Mouse (Mus musculus) CH12.LX (cell line): ENCODE measurements around the gene Lhfp. TPM values are rescaled to one million over a fixed set of nuclear protein-coding genes. Genes with fewer than 3 reads are reported as not detected.
"Not testable (repeated sequence)": the region's sequence is repeated elsewhere in the genome, so short reads cannot be mapped to it uniquely, and the experiment has no call there.

ENCODE experiments used
- DNase-seq: peaks from one replicate; pipeline ENCODE4 v3.0.0-alpha.2; 2013; ENCODE audit errors: extremely low read depth
- H3K27ac ChIP-seq: 2 replicates; pipeline ENCODE4 v1.5.1; 2012; ENCODE audit warnings: low read depth, mild to moderate bottlenecking, control low read depth, moderate library complexity; ENCODE audit not compliant: insufficient read depth
- H3K27me3 ChIP-seq: replicated peaks from 2 replicates; pipeline ENCODE3; 2012; ENCODE audit warnings: inconsistent platforms
- H3K36me3 ChIP-seq, 2 experiments: replicated peaks in 1 of 2; 2 replicates each; pipeline versions ENCODE3 to v1.6.1; 2012; ENCODE audit warnings: inconsistent platforms in 1 of 2, low read length in 1 of 2, mild to moderate bottlenecking in 1 of 2, mixed read lengths in 1 of 2, moderate library complexity in 1 of 2; ENCODE audit not compliant: control insufficient read depth in 1 of 2, insufficient read depth in 1 of 2
- H3K4me1 ChIP-seq, 2 experiments: 2 replicates each; pipeline ENCODE4 v1.6.1; 2012; ENCODE audit warnings: inconsistent platforms in 1 of 2, moderate library complexity in 1 of 2; ENCODE audit not compliant: insufficient read depth in 2 of 2, control insufficient read depth in 1 of 2
- H3K4me2 ChIP-seq: 2 replicates; pipeline ENCODE4 v1.6.1; 2012; ENCODE audit warnings: low read depth, mild to moderate bottlenecking, control low read depth; ENCODE audit not compliant: poor library complexity, insufficient read depth, severe bottlenecking
- H3K4me3 ChIP-seq, 3 experiments: fragments of 150-350 bp in 1 of 3; sonication (generic) in 1 of 3; replicated peaks in 1 of 3; 2 replicates each; pipeline versions ENCODE3 to v1.5.1; 2011 to 2012; ENCODE audit warnings: low read depth in 2 of 3, low read length in 2 of 3, mild to moderate bottlenecking in 2 of 3, moderate library complexity in 2 of 3, control low read depth in 1 of 3, improper control_type of control experiment in 1 of 3, inconsistent platforms in 1 of 3, mixed read lengths in 1 of 3; ENCODE audit not compliant: poor library complexity in 1 of 3
- H3K79me2 ChIP-seq: replicated peaks from 2 replicates; pipeline ENCODE4 v1.6.1; 2012; ENCODE audit warnings: mild to moderate bottlenecking, moderate library complexity; ENCODE audit not compliant: control insufficient read depth, poor library complexity, insufficient read depth, severe bottlenecking; ENCODE audit errors: extremely low read depth
- H3K9ac ChIP-seq: 2 replicates; pipeline ENCODE4 v1.6.1; 2012; ENCODE audit warnings: low read depth, mild to moderate bottlenecking, control low read depth, moderate library complexity; ENCODE audit not compliant: insufficient read depth
- H3K9me3 ChIP-seq: replicated peaks from 2 replicates; pipeline ENCODE3; 2012; ENCODE audit warnings: low read length, inconsistent platforms, mixed read lengths
- CTCF ChIP-seq, 2 experiments: IDR thresholded peaks in 1 of 2; conservative IDR thresholded peaks in 1 of 2; 2 replicates each; pipeline ENCODE4 v1.5.1; 2011 to 2012; ENCODE audit warnings: low read depth in 2 of 2, low read length in 2 of 2, improper control_type of control experiment in 1 of 2, inconsistent platforms in 1 of 2, mild to moderate bottlenecking in 1 of 2, moderate library complexity in 1 of 2
- E2F4 ChIP-seq: IDR thresholded peaks from 2 replicates; pipeline ENCODE4 v1.6.1; 2011; ENCODE audit warnings: low read depth, low read length, improper control_type of control experiment; ENCODE audit not compliant: insufficient replicate concordance
- ELF1 ChIP-seq: IDR thresholded peaks from 2 replicates; pipeline ENCODE4 v1.6.1; 2014; ENCODE audit warnings: low read depth, mild to moderate bottlenecking, inconsistent platforms, low read length, improper control_type of control experiment
- EP300 ChIP-seq: IDR thresholded peaks from 2 replicates; pipeline ENCODE4 v1.6.1; 2011; ENCODE audit warnings: low read length, improper control_type of control experiment
- IRF4 ChIP-seq: IDR thresholded peaks from 2 replicates; pipeline ENCODE4 v1.6.1; 2014; ENCODE audit warnings: low read depth, mild to moderate bottlenecking, inconsistent platforms, low read length, improper control_type of control experiment
- JUN ChIP-seq: IDR thresholded peaks from 2 replicates; pipeline ENCODE4 v1.6.1; 2011; ENCODE audit warnings: low read depth, mild to moderate bottlenecking, low read length, improper control_type of control experiment, moderate library complexity; ENCODE audit not compliant: insufficient read depth
- JUND ChIP-seq: conservative IDR thresholded peaks from 2 replicates; pipeline ENCODE4 v1.6.1; 2011; ENCODE audit warnings: low read depth, low read length, improper control_type of control experiment
- KAT2A ChIP-seq: IDR thresholded peaks from 2 replicates; pipeline ENCODE4 v1.6.1; 2012; ENCODE audit warnings: low read length, improper control_type of control experiment, inconsistent platforms; ENCODE audit not compliant: insufficient replicate concordance
- MAX ChIP-seq: IDR thresholded peaks from 2 replicates; pipeline ENCODE4 v1.6.1; 2011; ENCODE audit warnings: low read length, improper control_type of control experiment
- MAZ ChIP-seq: IDR thresholded peaks from 2 replicates; pipeline ENCODE4 v1.6.1; 2012; ENCODE audit warnings: low read depth, mild to moderate bottlenecking, inconsistent platforms, low read length, improper control_type of control experiment, moderate library complexity
- MEF2A ChIP-seq: IDR thresholded peaks from 2 replicates; pipeline ENCODE4 v1.6.1; 2014; ENCODE audit warnings: low read depth, mild to moderate bottlenecking, inconsistent platforms, low read length, improper control_type of control experiment, borderline replicate concordance
- NELFE ChIP-seq: IDR thresholded peaks from 2 replicates; pipeline ENCODE4 v1.6.1; 2011; ENCODE audit warnings: low read depth, low read length, improper control_type of control experiment
- PAX5 ChIP-seq: IDR thresholded peaks from 2 replicates; pipeline ENCODE4 v1.6.1; 2012; ENCODE audit warnings: low read length, inconsistent platforms, mixed read lengths
- RCOR1 ChIP-seq: conservative IDR thresholded peaks from 2 replicates; pipeline ENCODE4 v1.6.1; 2012; ENCODE audit warnings: low read depth, mild to moderate bottlenecking, inconsistent platforms, low read length, improper control_type of control experiment
- SIN3A ChIP-seq: IDR thresholded peaks from 2 replicates; pipeline ENCODE4 v1.6.1; 2012; ENCODE audit warnings: low read length, improper control_type of control experiment, inconsistent platforms
- SMC3 ChIP-seq: IDR thresholded peaks from 2 replicates; pipeline ENCODE4 v1.6.1; 2011; ENCODE audit warnings: low read depth, low read length, improper control_type of control experiment
- UBTF ChIP-seq: IDR thresholded peaks from 2 replicates; pipeline ENCODE4 v1.6.1; 2012; ENCODE audit warnings: low read depth, mild to moderate bottlenecking, inconsistent platforms, low read length, improper control_type of control experiment, moderate library complexity
- USF1 ChIP-seq: IDR thresholded peaks from 2 replicates; pipeline ENCODE4 v1.6.1; 2014; ENCODE audit warnings: low read depth, mild to moderate bottlenecking, inconsistent platforms, low read length, improper control_type of control experiment
- USF2 ChIP-seq: conservative IDR thresholded peaks from 2 replicates; pipeline ENCODE4 v1.6.1; 2011; ENCODE audit warnings: low read depth, low read length, improper control_type of control experiment
- ZKSCAN1 ChIP-seq: IDR thresholded peaks from 2 replicates; pipeline ENCODE4 v1.6.1; 2012; ENCODE audit warnings: low read depth, inconsistent platforms, low read length, improper control_type of control experiment, borderline replicate concordance
- dilution Hi-C: fragments of 300-500 bp; cut with MboI; formaldehyde crosslinking; loops from 2 replicates; pipeline ENCODE4 v1.14.3; 2020; ENCODE audit warnings: low sequenced_read_pairs; ENCODE audit not compliant: extremely low pct_unique_long_range_greater_than_20kb, extremely low pct_ligation_motif_present
- in situ Hi-C: fragments of 300-500 bp; cut with MboI; formaldehyde crosslinking; loops from 3 replicates; pipeline ENCODE4 v1.14.3; 2019; ENCODE audit warnings: low sequenced_read_pairs, low pct_ligation_motif_present, low pct_unique_long_range_greater_than_20kb, mixed read lengths
- polyA plus RNA-seq: library from polyadenylated mRNA; unstranded; fragments of >175 nt; gene quantifications from 2 replicates; pipeline ENCODE4 v1.2.1, GENCODE M21; 2012; ENCODE audit warnings: low read depth; ENCODE audit not compliant: insufficient read length
- total RNA-seq, 2 experiments: library from RNA; depleted of rRNA; stranded (reverse); fragments of 300-350 nt in 1 of 2; fragments of >200 nt in 1 of 2; gene quantifications; 2 replicates each; pipeline ENCODE4 v1.2.3; 2012 to 2014

Lhfp gene
- total and polyA plus RNA-seq, 3 experiments: not detected

DNA sequence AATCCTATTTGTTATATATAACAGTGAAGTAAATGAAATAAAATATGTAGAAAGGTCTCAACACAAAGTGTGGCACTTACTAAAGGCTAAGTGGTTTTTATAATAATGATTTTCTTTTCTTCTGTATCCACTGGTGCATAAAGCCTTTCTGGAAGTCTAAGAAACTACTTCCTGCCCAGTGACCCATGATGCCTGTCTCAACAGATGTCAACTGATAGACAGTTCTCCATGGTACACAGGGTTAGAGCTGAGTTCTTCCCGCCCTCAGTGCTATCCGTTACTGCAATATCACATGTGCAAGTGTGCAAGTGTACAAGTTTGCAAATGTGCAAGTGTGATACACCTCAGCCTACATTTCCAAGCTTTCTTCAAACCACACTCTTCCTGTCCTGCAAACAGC is 236.7 kb downstream of the Lhfp start:
- H3K27ac ChIP-seq: no peak overlapping the region

DNA sequence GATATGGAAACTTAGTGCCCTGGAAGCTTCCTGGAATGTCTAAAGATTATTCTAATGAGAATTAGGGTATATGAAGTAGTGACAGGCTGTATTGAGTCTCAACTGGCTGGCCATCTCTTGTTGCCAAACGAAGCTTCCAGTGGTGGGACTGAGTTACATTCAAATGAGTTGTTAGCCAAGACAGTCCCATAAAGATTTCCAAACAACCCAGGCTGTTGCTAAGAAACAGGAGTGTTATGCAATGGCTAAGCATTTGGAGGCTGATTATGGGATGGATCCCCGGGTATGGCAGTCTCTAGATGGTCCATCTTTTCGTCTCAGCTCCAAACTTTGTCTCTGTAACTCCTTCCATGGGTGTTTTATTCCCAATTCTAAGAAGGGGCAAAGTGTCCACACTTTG is 240.7 kb downstream of the Lhfp start:
- in situ Hi-C loops, H3K4me2 ChIP-seq, H3K9me3 ChIP-seq, H3K9ac ChIP-seq, H3K4me3 ChIP-seq, H3K27me3 ChIP-seq, DNase-seq, H3K27ac ChIP-seq, H3K4me1 ChIP-seq, dilution Hi-C loops, H3K79me2 ChIP-seq, H3K36me3 ChIP-seq: not testable (repeated sequence)

More for the DNA sequence above, 236.7 kb downstream of the Lhfp start:
- no peaks in the 10 kb centered on the region for H3K9me3 ChIP-seq
- H3K27me3 ChIP-seq: no peaks in the 10 kb centered on the region
- no peak overlapping the region for H3K4me3 ChIP-seq
- H3K79me2 ChIP-seq: no peaks in the 10 kb centered on the region
- peaks cover 0 to 5% of the 10 kb centered on the region in 2 experiments; a peak in 2 of 4 replicates for H3K4me1 ChIP-seq
- no peak overlapping the region for H3K4me2 ChIP-seq
- no peaks in the 10 kb centered on the region for H3K36me3 ChIP-seq
- no peak overlapping the region for H3K9ac ChIP-seq
- TF ChIP-seq UBTF: no peak
- TF ChIP-seq MAZ: no peak
- TF ChIP-seq JUN: no peak
- TF ChIP-seq E2F4: no peak
- TF ChIP-seq RCOR1: no peak
- TF ChIP-seq KAT2A: no peak
- TF ChIP-seq NELFE: no peak
- TF ChIP-seq MEF2A: no peak
- TF ChIP-seq EP300: no peak
- TF ChIP-seq MAX: no peak
- TF ChIP-seq ELF1: no peak
- no peak for TF ChIP-seq USF2
- no peak for TF ChIP-seq PAX5
- no peak for TF ChIP-seq SMC3
- no peak for TF ChIP-seq SIN3A
- no peak for TF ChIP-seq USF1
- no peak for TF ChIP-seq IRF4
- no peak for TF ChIP-seq JUND
- no peak for TF ChIP-seq CTCF (conservative IDR thresholded peaks at IDR 0.05 in 1 of 2, IDR thresholded peaks at IDR 0.05 in 1 of 2; ENCODE audit: low read depth in 2 of 2, low read length in 2 of 2)
- TF ChIP-seq ZKSCAN1: no peak
- in situ Hi-C loops: no loop called here
- DNase-seq: no peak
- dilution Hi-C loops: no loop called here
